Mouse (Mus musculus): ENCODE measurements around the gene Prr7. TPM values are rescaled to one million over a fixed set of nuclear protein-coding genes. Genes with fewer than 3 reads are reported as not detected.

The Prr7 gene
- polyA plus RNA-seq, 1 experiment from 2014 or later: 0.41 TPM

- H3K9ac ChIP-seq: no peak overlapping the region
- no peak for ATAC-seq (ENCODE audit: insufficient number of reproducible peaks, low FRiP score)
- H3K9me3 ChIP-seq (replicated peaks): no peaks in the 10 kb centered on the region
- H3K27me3 ChIP-seq (replicated peaks): no peaks in the 10 kb centered on the region
- H3K27ac ChIP-seq (ENCODE audit: poor library complexity, severe bottlenecking): no peak overlapping the region
- H3K4me2 ChIP-seq: no peak overlapping the region
- H3K36me3 ChIP-seq: peaks cover 54% of the 10 kb centered on the region
- WGBS: 93% methylated on average over 17 of the region's 17 CpGs
- peaks cover 26% of the 10 kb centered on the region for H3K4me1 ChIP-seq (replicated peaks)
- H3K4me3 ChIP-seq: no peak overlapping the region
These were observed 14.2 kb upstream of the Prr7 start for GRCm38 (mm10) chr13:55449679-55450441.

GRCm38 (mm10) chr13:55450511-55450980 is 13.5 kb upstream of the Prr7 start:
- no peak overlapping the region for H3K9ac ChIP-seq
- 85% methylated on average over 11 of the region's 11 CpGs for WGBS
- H3K4me2 ChIP-seq: no peak overlapping the region
- no peak for ATAC-seq (ENCODE audit: insufficient number of reproducible peaks, low FRiP score)
- peaks cover 59% of the 10 kb centered on the region for H3K36me3 ChIP-seq
- H3K27me3 ChIP-seq (replicated peaks): no peaks in the 10 kb centered on the region
- no peak overlapping the region for H3K4me3 ChIP-seq
- no peak overlapping the region for H3K27ac ChIP-seq (ENCODE audit: poor library complexity, severe bottlenecking)
- H3K4me1 ChIP-seq (replicated peaks): peaks cover 26% of the 10 kb centered on the region
- no peaks in the 10 kb centered on the region for H3K9me3 ChIP-seq (replicated peaks)

GRCm38 (mm10) chr13:55451296-55451695 is 12.8 kb upstream of the Prr7 start:
- Histone ChIP-seq H3K4me1 (replicated peaks) (peaks cover 20% of the 10 kb centered on the region), H3K9me3 (replicated peaks) (no peaks in the 10 kb centered on the region), H3K9ac (no peak overlapping the region), H3K27ac (ENCODE audit: poor library complexity, severe bottlenecking) (no peak overlapping the region), H3K4me3 (no peak overlapping the region), H3K4me2 (no peak overlapping the region), H3K27me3 (replicated peaks) (no peaks in the 10 kb centered on the region), H3K36me3 (peaks cover 65% of the 10 kb centered on the region)
- WGBS: 90% methylated on average over 10 of the region's 10 CpGs
- ATAC-seq (ENCODE audit: insufficient number of reproducible peaks, low FRiP score): no peak

- no peak for ATAC-seq (ENCODE audit: insufficient number of reproducible peaks, low FRiP score)
- no peak overlapping the region for H3K4me3 ChIP-seq
- H3K4me2 ChIP-seq: no peak overlapping the region
- WGBS: 94% methylated on average over 16 of the region's 16 CpGs
- H3K9ac ChIP-seq: no peak overlapping the region
- no peaks in the 10 kb centered on the region for H3K9me3 ChIP-seq (replicated peaks)
- peaks cover 14% of the 10 kb centered on the region for H3K4me1 ChIP-seq (replicated peaks)
- peaks cover 70% of the 10 kb centered on the region for H3K36me3 ChIP-seq
- no peak overlapping the region for H3K27ac ChIP-seq (ENCODE audit: poor library complexity, severe bottlenecking)
- H3K27me3 ChIP-seq (replicated peaks): no peaks in the 10 kb centered on the region
These were observed 12.1 kb upstream of the Prr7 start for GRCm38 (mm10) chr13:55451785-55452549.

- Histone ChIP-seq H3K4me2 (no peak overlapping the region), H3K27ac (ENCODE audit: poor library complexity, severe bottlenecking) (no peak overlapping the region), H3K36me3 (peaks cover 43% of the 10 kb centered on the region), H3K9me3 (replicated peaks) (no peaks in the 10 kb centered on the region), H3K4me3 (no peak overlapping the region), H3K27me3 (replicated peaks) (peaks cover 41% of the 10 kb centered on the region), H3K4me1 (replicated peaks) (peaks cover 16% of the 10 kb centered on the region), H3K9ac (no peak overlapping the region)
- 66% methylated on average over 2 of the region's 2 CpGs for WGBS
- no peak for ATAC-seq (ENCODE audit: insufficient number of reproducible peaks, low FRiP score)
These were observed 1.1 kb upstream of the Prr7 start for GRCm38 (mm10) chr13:55462965-55463364.

- peak overlapping the region; percentile 76 for H3K9ac ChIP-seq
- WGBS: 19% methylated on average over 14 of the region's 14 CpGs
- H3K36me3 ChIP-seq: peaks cover 38% of the 10 kb centered on the region
- ATAC-seq (ENCODE audit: insufficient number of reproducible peaks, low FRiP score): no peak
- H3K4me2 ChIP-seq: peak overlapping the region; percentile 90
- peak overlapping the region; percentile 60 for H3K4me3 ChIP-seq
- H3K27me3 ChIP-seq (replicated peaks): peaks cover 46% of the 10 kb centered on the region
- peaks cover 16% of the 10 kb centered on the region for H3K4me1 ChIP-seq (replicated peaks)
- H3K27ac ChIP-seq (ENCODE audit: poor library complexity, severe bottlenecking): no peak overlapping the region
- no peaks in the 10 kb centered on the region for H3K9me3 ChIP-seq (replicated peaks)
These were observed 554 bp upstream of the Prr7 start for GRCm38 (mm10) chr13:55463399-55464026.

- Histone ChIP-seq H3K27ac (ENCODE audit: poor library complexity, severe bottlenecking) (no peak overlapping the region), H3K36me3 (peaks cover 21% of the 10 kb centered on the region), H3K9me3 (replicated peaks) (no peaks in the 10 kb centered on the region), H3K4me1 (replicated peaks) (peaks cover 16% of the 10 kb centered on the region), H3K4me3 (no peak overlapping the region), H3K4me2 (peak overlapping the region; percentile 90; the same call in 1 of the 2 replicates), H3K27me3 (replicated peaks) (peaks cover 61% of the 10 kb centered on the region), H3K9ac (no peak overlapping the region)
- ATAC-seq (ENCODE audit: insufficient number of reproducible peaks, low FRiP score): no peak
- 40% methylated on average over 3 of the region's 3 CpGs for WGBS
These were observed 1.1 kb downstream of the Prr7 start for GRCm38 (mm10) chr13:55465184-55465583.

- no peak overlapping the region for H3K4me2 ChIP-seq
- WGBS: 61% methylated on average over 5 of the region's 5 CpGs
- H3K9ac ChIP-seq: no peak overlapping the region
- peaks cover 69% of the 10 kb centered on the region for H3K27me3 ChIP-seq (replicated peaks)
- H3K36me3 ChIP-seq: peaks cover 14% of the 10 kb centered on the region; the same call in 1 of the 2 replicates
- no peaks in the 10 kb centered on the region for H3K9me3 ChIP-seq (replicated peaks)
- no peak overlapping the region for H3K4me3 ChIP-seq
- H3K4me1 ChIP-seq (replicated peaks): peaks cover 18% of the 10 kb centered on the region
- no peak overlapping the region for H3K27ac ChIP-seq (ENCODE audit: poor library complexity, severe bottlenecking)
- ATAC-seq (ENCODE audit: insufficient number of reproducible peaks, low FRiP score): no peak
These were observed 1.9 kb downstream of the Prr7 start for GRCm38 (mm10) chr13:55465830-55466440.

GRCm38 (mm10) chr13:55468851-55469560 is 4.9 kb downstream of the Prr7 start:
- Histone ChIP-seq H3K4me1 (replicated peaks) (peaks cover 41% of the 10 kb centered on the region), H3K9ac (no peak overlapping the region), H3K36me3 (peaks cover 2% of the 10 kb centered on the region; the same call in 1 of the 2 replicates), H3K27ac (ENCODE audit: poor library complexity, severe bottlenecking) (no peak overlapping the region), H3K4me2 (no peak overlapping the region), H3K27me3 (replicated peaks) (peaks cover 66% of the 10 kb centered on the region), H3K9me3 (replicated peaks) (no peaks in the 10 kb centered on the region), H3K4me3 (no peak overlapping the region)
- WGBS: 40% methylated on average over 13 of the region's 13 CpGs
- ATAC-seq (ENCODE audit: insufficient number of reproducible peaks, low FRiP score): no peak

GRCm38 (mm10) chr13:55470372-55470771 is 6.3 kb downstream of the Prr7 start:
- ATAC-seq (ENCODE audit: insufficient number of reproducible peaks, low FRiP score): no peak
- peaks cover 34% of the 10 kb centered on the region for H3K4me1 ChIP-seq (replicated peaks)
- H3K27ac ChIP-seq (ENCODE audit: poor library complexity, severe bottlenecking): no peak overlapping the region
- H3K36me3 ChIP-seq: peaks cover 15% of the 10 kb centered on the region
- WGBS: 66% methylated on average over 9 of the region's 9 CpGs
- no peak overlapping the region for H3K9ac ChIP-seq
- H3K27me3 ChIP-seq (replicated peaks): peaks cover 74% of the 10 kb centered on the region
- H3K4me2 ChIP-seq: no peak overlapping the region
- no peak overlapping the region for H3K4me3 ChIP-seq
- H3K9me3 ChIP-seq (replicated peaks): no peaks in the 10 kb centered on the region
